Mouse (Mus musculus) lung, postnatal 0 days (tissue): ENCODE data around the gene Ifit3. TPM values are rescaled to one million over a fixed set of nuclear protein-coding genes. Genes with fewer than 3 reads are reported as not detected.

Source experiments
- ATAC-seq: fragments of 200-750 bp; cut with Nextera tagmentation; 2 replicates; pipeline ENCODE4 v1.8.0; 2017; ENCODE audit warnings: moderate library complexity
- DNase-seq: peaks from one replicate; pipeline ENCODE4 v3.0.0-alpha.2; 2016; ENCODE audit warnings: low spot score
- H3K27ac ChIP-seq: fragments of 300-500 bp; sonication (generic); 2 replicates; pipeline ENCODE4 v1.5.1; 2014; ENCODE audit warnings: antibody characterized with exemption, mild to moderate bottlenecking, low read length, mixed read lengths
- H3K27me3 ChIP-seq: fragments of 300-500 bp; sonication (generic); replicated peaks from 2 replicates; pipeline ENCODE4 v1.6.1; 2014; ENCODE audit warnings: low read length, mixed read lengths; ENCODE audit not compliant: insufficient read depth
- H3K36me3 ChIP-seq: fragments of 300-500 bp; sonication (generic); 2 replicates; pipeline ENCODE4 v1.6.1; 2014; ENCODE audit warnings: low read length, mixed read lengths; ENCODE audit not compliant: insufficient read depth
- H3K4me1 ChIP-seq: fragments of 300-500 bp; sonication (generic); 2 replicates; pipeline ENCODE4 v1.6.1; 2014; ENCODE audit warnings: antibody characterized with exemption, low read depth, low read length, mixed read lengths; ENCODE audit not compliant: insufficient read depth
- H3K4me2 ChIP-seq: fragments of 300-500 bp; sonication (generic); replicated peaks from 2 replicates; pipeline ENCODE4 v1.6.1; 2014; ENCODE audit warnings: low read depth, mild to moderate bottlenecking, low read length, moderate library complexity, mixed read lengths
- H3K4me3 ChIP-seq: fragments of 300-500 bp; sonication (generic); 2 replicates; pipeline ENCODE4 v1.5.1; 2014; ENCODE audit warnings: low read depth, low read length
- H3K9ac ChIP-seq: fragments of 300-500 bp; sonication (generic); replicated peaks from 2 replicates; pipeline ENCODE4 v1.6.1; 2014; ENCODE audit warnings: low read depth, mild to moderate bottlenecking
- H3K9me3 ChIP-seq: fragments of 300-500 bp; sonication (generic); 2 replicates; pipeline ENCODE4 v1.6.1; 2016; ENCODE audit warnings: low read length, mixed read lengths
- CTCF ChIP-seq: IDR thresholded peaks from 2 replicates; pipeline ENCODE4 v1.5.1; 2016; ENCODE audit warnings: antibody characterized with exemption, mild to moderate bottlenecking
- EP300 ChIP-seq: IDR thresholded peaks from 2 replicates; pipeline ENCODE4 v1.6.1; 2016; ENCODE audit warnings: antibody characterized with exemption, mild to moderate bottlenecking, control low read depth
- WGBS: fragments of 180-500 bp; shearing (Covaris S2); extraction: QIAGEN DNeasy Blood & Tissue Kit; methylation state at CpG from one replicate; pipeline ENCODE4 v1.1.7; 2014; 5-methylcytosine and 5-hydroxymethylcytosine counted together
- polyA plus RNA-seq: library from polyadenylated mRNA; unstranded; fragments of >200 nt; fragmentation: Nextera tagmentation; extraction: Ambion mirVana; gene quantifications from 2 replicates; pipeline ENCODE4 v1.2.1, GENCODE M21; 2015

The Ifit3 gene
- polyA plus RNA-seq, 1 experiment from 2014 or later = 9.6 TPM

DNA sequence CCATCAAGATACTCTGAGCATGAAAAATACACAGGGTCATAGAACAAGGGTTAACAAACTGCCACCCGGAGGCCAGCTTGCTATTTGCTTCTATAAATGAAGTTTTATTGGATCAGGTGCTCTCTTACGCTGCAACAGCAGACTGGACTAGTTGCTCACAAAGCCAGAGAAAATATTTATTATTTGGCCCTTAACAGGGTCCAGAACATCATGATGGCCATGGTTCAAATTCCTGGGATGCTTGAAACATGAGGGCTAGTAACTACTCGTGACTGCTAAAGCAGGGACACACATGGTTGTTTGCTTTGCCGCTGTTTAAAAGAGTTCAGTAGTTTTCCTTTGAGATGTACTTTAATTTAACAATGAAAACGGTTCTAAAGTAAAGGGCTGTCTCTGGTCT lies 31.4 kb upstream of the Ifit3 start:
- DNase-seq (peak; percentile 73), ATAC-seq (peak; percentile 53)
- TF ChIP-seq EP300 = peak; percentile 96
- TF ChIP-seq CTCF = no peak
- Histone ChIP-seq H3K9me3 (no peaks in the 10 kb centered on the region; the same call in 1 of the 2 replicates), H3K36me3 (no peaks in the 10 kb centered on the region), H3K4me2 (peak overlapping the region; percentile 17; the same call in 1 of the 2 replicates), H3K4me3 (no peak overlapping the region), H3K27me3 (no peaks in the 10 kb centered on the region), H3K4me1 (peaks cover 6% of the 10 kb centered on the region), H3K27ac (peak overlapping the region; percentile 48), H3K9ac (no peak overlapping the region)
- 26% methylated on average over 5 of the region's 5 CpGs for WGBS

- DNase-seq = peak; percentile 85
- no peaks in the 10 kb centered on the region; the same call in 1 of the 2 replicates for H3K9me3 ChIP-seq
Observed at GRCm38 (mm10) chr19:34553021-34553420, 30.3 kb upstream of the Ifit3 start.

DNA sequence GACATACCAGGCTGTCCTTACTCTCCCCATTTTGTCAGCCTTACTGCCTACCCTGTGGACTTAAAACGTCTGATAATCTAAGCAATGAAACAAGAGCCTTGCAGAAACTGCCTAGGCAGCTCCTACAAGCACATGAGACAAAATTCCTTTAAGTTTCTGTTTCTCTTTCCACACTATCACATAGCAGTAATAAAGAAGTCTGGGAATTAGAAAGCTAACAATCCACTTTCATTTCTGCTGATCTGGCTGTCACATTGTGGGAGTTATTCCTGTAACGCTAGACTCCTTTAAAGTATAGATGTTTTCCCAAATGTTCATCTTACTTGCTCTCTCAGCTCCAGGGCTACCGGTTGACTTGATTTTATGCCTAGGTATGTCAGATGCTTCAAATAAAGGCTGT lies 29.8 kb upstream of the Ifit3 start:
- 42% methylated on average over 3 of the region's 3 CpGs for WGBS

More at GRCm38 (mm10) chr19:34553021-34553420, 30.3 kb upstream of the Ifit3 start:
- H3K36me3 ChIP-seq = no peaks in the 10 kb centered on the region
- peak; percentile 43 for ATAC-seq
- TF ChIP-seq CTCF = no peak
- peak; percentile 73 for TF ChIP-seq EP300
- WGBS = 24% methylated on average over 6 of the region's 6 CpGs
- peak overlapping the region; percentile 48 for H3K27ac ChIP-seq
- no peak overlapping the region for H3K4me3 ChIP-seq
- H3K9ac ChIP-seq = no peak overlapping the region
- H3K4me1 ChIP-seq = peaks cover 6% of the 10 kb centered on the region
- H3K27me3 ChIP-seq = no peaks in the 10 kb centered on the region
- peak overlapping the region; percentile 23; the same call in 1 of the 2 replicates for H3K4me2 ChIP-seq

DNA sequence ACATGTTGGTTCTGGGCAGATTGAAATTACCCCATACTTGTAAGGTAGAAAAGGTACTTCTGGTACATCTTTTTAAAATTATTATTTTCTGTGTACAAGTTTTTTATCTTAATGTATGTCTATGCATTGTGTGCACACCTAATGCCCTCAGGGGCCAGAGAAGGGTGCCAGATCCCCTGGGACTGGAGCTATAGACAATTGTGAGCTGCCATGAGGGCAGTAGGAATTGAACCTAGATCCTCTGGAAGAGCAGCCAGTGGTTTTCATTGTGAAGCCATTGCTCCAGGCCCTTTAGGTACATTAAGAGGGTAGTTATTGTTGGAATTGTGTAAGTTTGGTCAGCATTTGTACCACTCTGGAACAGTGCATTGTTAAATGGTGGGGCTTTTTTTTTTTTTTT lies 29.3 kb upstream of the Ifit3 start:
- Histone ChIP-seq H3K4me1 (peaks cover 6% of the 10 kb centered on the region), H3K4me3 (no peak overlapping the region), H3K9ac (no peak overlapping the region), H3K9me3 (no peaks in the 10 kb centered on the region; the same call in 1 of the 2 replicates), H3K27ac (peak overlapping the region; percentile 48; the same call in 1 of the 2 replicates), H3K27me3 (no peaks in the 10 kb centered on the region), H3K36me3 (no peaks in the 10 kb centered on the region), H3K4me2 (no peak overlapping the region)
- DNase-seq = no peak
- TF ChIP-seq CTCF (no peak), EP300 (no peak)
- ATAC-seq = no peak

More for the DNA sequence above, 29.8 kb upstream of the Ifit3 start:
- H3K4me2 ChIP-seq = peak overlapping the region; percentile 23; the same call in 1 of the 2 replicates
- H3K9me3 ChIP-seq = no peaks in the 10 kb centered on the region; the same call in 1 of the 2 replicates
- TF ChIP-seq CTCF (no peak), EP300 (no peak)
- no peak overlapping the region for H3K4me3 ChIP-seq
- no peak for ATAC-seq
- H3K36me3 ChIP-seq = no peaks in the 10 kb centered on the region
- H3K4me1 ChIP-seq = peaks cover 6% of the 10 kb centered on the region
- H3K9ac ChIP-seq = no peak overlapping the region
- peak overlapping the region; percentile 48 for H3K27ac ChIP-seq
- DNase-seq = peak; percentile 32
- H3K27me3 ChIP-seq = no peaks in the 10 kb centered on the region

DNA sequence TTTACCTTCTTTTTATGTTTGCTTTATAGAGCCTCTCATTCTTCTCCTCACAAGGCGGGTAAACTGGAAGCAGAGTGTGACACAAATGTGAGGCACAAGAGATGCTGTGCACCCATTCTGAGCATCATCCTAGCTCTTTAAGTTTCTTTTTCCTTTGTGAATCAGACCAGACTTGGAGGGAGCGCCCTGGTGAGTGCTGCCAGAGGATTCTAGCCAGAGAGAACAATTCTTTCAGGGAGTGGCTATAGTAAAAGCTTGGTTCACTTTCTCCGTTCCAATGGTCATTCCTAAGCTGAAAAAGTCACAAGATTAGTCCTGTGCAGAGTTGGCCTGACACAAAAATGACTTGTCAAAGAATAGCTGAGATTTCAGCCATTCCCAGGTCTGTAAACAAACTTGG lies 26.7 kb upstream of the Ifit3 start:
- Histone ChIP-seq H3K4me2 (no peak overlapping the region), H3K4me3 (no peak overlapping the region), H3K36me3 (no peaks in the 10 kb centered on the region), H3K9me3 (no peaks in the 10 kb centered on the region; the same call in 1 of the 2 replicates), H3K4me1 (peaks cover 6% of the 10 kb centered on the region), H3K27ac (no peak overlapping the region), H3K27me3 (no peaks in the 10 kb centered on the region), H3K9ac (no peak overlapping the region)
- DNase-seq (no peak), ATAC-seq (no peak)
- TF ChIP-seq EP300 = no peak
- no peak for TF ChIP-seq CTCF
- 60% methylated on average over 3 of the region's 3 CpGs for WGBS

DNA sequence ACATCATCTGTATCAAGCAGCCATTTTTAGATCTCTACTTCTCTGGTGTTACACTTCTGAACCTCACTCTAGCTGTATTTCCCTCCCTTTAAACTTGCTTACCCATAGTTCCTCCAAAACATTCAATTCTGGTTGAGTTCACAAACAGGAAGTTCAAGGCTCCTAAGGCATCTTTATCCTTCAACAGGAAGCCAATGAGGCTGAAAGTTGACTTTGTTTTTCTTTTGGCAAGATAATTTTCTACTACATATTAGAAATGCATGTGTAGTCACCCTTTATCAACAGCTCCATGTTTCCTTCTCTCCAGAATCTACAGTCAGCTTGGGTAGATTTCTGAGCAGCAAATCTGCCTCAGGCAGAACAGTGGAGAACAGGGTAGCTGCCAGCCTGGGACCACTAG lies 20.8 kb upstream of the Ifit3 start:
- H3K4me1 ChIP-seq = no peaks in the 10 kb centered on the region
- H3K27ac ChIP-seq = no peak overlapping the region
- H3K4me3 ChIP-seq = no peak overlapping the region
- TF ChIP-seq CTCF (no peak), EP300 (no peak)
- no peak overlapping the region for H3K9ac ChIP-seq
- no peaks in the 10 kb centered on the region for H3K36me3 ChIP-seq
- no peaks in the 10 kb centered on the region for H3K27me3 ChIP-seq
- no peaks in the 10 kb centered on the region for H3K9me3 ChIP-seq
- no peak overlapping the region for H3K4me2 ChIP-seq
- ATAC-seq (no peak), DNase-seq (no peak)
